ENCODE assay signal across 8 mouse cellular contexts in the genomic region with DNA sequence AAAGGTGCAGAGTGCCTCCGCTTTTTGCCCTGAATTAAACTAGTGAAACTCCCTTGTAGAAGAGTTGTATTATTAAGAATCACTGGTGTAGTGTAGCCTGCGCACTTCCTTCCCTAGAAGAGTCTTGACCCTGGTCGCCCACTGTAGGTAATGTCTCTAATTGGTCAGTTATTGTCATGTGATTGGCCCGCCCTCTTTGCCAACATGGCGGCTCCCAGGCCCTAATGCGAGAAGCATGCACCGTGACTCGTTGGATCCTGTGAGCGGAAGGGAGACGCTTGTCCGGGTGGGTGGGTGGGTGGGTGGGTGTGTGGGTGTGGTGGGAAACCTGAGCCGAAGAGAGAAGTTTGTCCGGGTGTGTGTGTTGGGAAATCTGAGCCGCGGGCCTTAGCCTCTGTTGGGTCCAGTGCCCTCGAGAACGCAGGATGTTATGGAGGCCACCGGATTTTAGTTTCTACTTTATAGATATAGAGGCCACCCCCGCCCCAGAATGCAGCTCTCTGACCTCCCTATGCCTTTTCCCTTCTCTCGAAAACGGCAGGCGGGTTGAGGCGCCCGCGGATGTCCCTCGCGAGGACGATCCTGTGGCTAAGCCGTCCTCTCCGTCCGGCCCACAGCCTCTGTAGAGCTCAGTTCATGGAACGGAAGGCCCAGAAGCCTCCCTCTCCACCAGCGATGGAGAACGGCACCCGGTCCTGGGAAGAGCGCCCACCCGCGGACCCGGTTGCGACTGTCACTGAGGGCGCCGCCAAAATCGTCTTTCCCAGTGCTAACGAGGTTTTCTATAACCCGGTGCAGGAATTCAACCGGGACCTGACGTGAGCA. TPM values are rescaled to one million over a fixed set of nuclear protein-coding genes. Genes with fewer than 3 reads are reported as not detected.
DNase-seq lines count a peak whose midpoint lies in the region; ATAC-seq and TF ChIP-seq lines count a peak whose summit lies in the region.

No protein-coding gene starts in this region.

- peak; percentile 37; the same call in 1 of the 2 replicates for TF ChIP-seq CTCF in lung, postnatal 0 days (IDR thresholded peaks at IDR 0.05)

- peak; percentile 70 for ATAC-seq in frontal cortex, adult (ENCODE audit: low TSS enrichment)
- ATAC-seq in hindbrain, embryonic 11.5 days (ENCODE audit: low FRiP score): peak; percentile 86
- ATAC-seq in lung, postnatal 0 days: peak; percentile 87

- H3K9ac ChIP-seq in hindbrain, embryonic 11.5 days (ENCODE audit: low read depth, low read length): peak overlapping the region; percentile 77
- H3K9ac ChIP-seq in lung, postnatal 0 days (replicated peaks; ENCODE audit: low read depth): peak overlapping the region; percentile 65

- TF ChIP-seq EP300 in lung, postnatal 0 days (IDR thresholded peaks at IDR 0.05): peak; percentile 30; the same call in 1 of the 2 replicates

- no peaks in the 10 kb centered on the region for H3K27me3 ChIP-seq in hindbrain, embryonic 11.5 days (ENCODE audit: control insufficient read depth, insufficient read depth, low read length)
- H3K27me3 ChIP-seq in lung, postnatal 0 days (replicated peaks; ENCODE audit: insufficient read depth, low read length): no peaks in the 10 kb centered on the region

- H3K4me2 ChIP-seq in hindbrain, embryonic 11.5 days (replicated peaks; ENCODE audit: low read depth, low read length): peak overlapping the region; percentile 93
- H3K4me2 ChIP-seq in lung, postnatal 0 days (replicated peaks; ENCODE audit: low read depth, low read length): peak overlapping the region; percentile 82

- H3K9me3 ChIP-seq in hindbrain, embryonic 11.5 days (ENCODE audit: control insufficient read depth, low read length): no peaks in the 10 kb centered on the region
- no peaks in the 10 kb centered on the region for H3K9me3 ChIP-seq in lung, postnatal 0 days (ENCODE audit: low read length)

- DNase-seq in MEL-GATA-1-ER (ENCODE audit: extremely low read depth, low read depth): peak; percentile 88
- DNase-seq in cerebellum, adult 8-10 months: peak; percentile 91
- DNase-seq in hindbrain, embryonic 11.5 days (ENCODE audit: low spot score): peak; percentile 87
- peak; percentile 88 to 91 for DNase-seq in layer of hippocampus, postnatal 10 days (ENCODE audit: low spot score in 2 of 2)
- peak; percentile 95 for DNase-seq in lung, postnatal 0 days (ENCODE audit: low spot score)
- DNase-seq in ovary, postnatal 14 days (ENCODE audit: low spot score): peak; percentile 89
- peak; percentile 81 to 84 for DNase-seq in thymus, postnatal 10 days (ENCODE audit: low spot score in 2 of 2)

- H3K36me3 ChIP-seq in hindbrain, embryonic 11.5 days (ENCODE audit: control insufficient read depth, insufficient read depth, low read length): no peaks in the 10 kb centered on the region
- H3K36me3 ChIP-seq in lung, postnatal 0 days (ENCODE audit: insufficient read depth, low read length): no peaks in the 10 kb centered on the region

- under 1% methylated on average over 47 of the region's 47 CpGs for WGBS in hindbrain, embryonic 11.5 days
- under 1% methylated on average over 45 of the region's 47 CpGs for WGBS in lung, postnatal 0 days

- peak overlapping the region; percentile 63 for H3K4me3 ChIP-seq in hindbrain, embryonic 11.5 days (ENCODE audit: low read depth, low read length)
- peak overlapping the region; percentile 58 for H3K4me3 ChIP-seq in lung, postnatal 0 days (ENCODE audit: low read depth, low read length)

- no peak overlapping the region for H3K27ac ChIP-seq in hindbrain, embryonic 11.5 days (ENCODE audit: low read depth, low read length)
- H3K27ac ChIP-seq in lung, postnatal 0 days (ENCODE audit: low read length): 0 out of 2 replicates have a peak overlapping the region, but pooled peaks have one; percentile 17

- 0 out of 2 replicates have a peak, but pooled peaks cover 2% of the 10 kb centered on the region for H3K4me1 ChIP-seq in hindbrain, embryonic 11.5 days (replicated peaks; ENCODE audit: control insufficient read depth, insufficient read depth, low read length)
- peaks cover 14% of the 10 kb centered on the region; the same call in 1 of the 2 replicates for H3K4me1 ChIP-seq in lung, postnatal 0 days (ENCODE audit: insufficient read depth, low read depth, low read length)

RNA-seq across cellular contexts. Expression of a gene that starts 1.6 kb away (rescaled TPM):
- polyA plus RNA-seq in hindbrain, embryonic 11.5 days (2014; fragmentation: Nextera tagmentation; extraction: Ambion mirVana): 19.7 and 20.5 TPM in 2 replicates
- 10 to 100 TPM; 73.7 to 75.3 TPM for total RNA-seq in layer of hippocampus, postnatal 10 days (2021)
- 7.1 and 7.4 TPM in 2 replicates for polyA plus RNA-seq in lung, postnatal 0 days (2015; fragmentation: Nextera tagmentation; extraction: Ambion mirVana)

RNA-seq across cellular contexts. Expression of a gene that starts 3.2 kb away (rescaled TPM):
- 47.9 and 51.1 TPM in 2 replicates for polyA plus RNA-seq in hindbrain, embryonic 11.5 days (2014; fragmentation: Nextera tagmentation; extraction: Ambion mirVana)
- 100 to 1,000 TPM in 1 of 2 experiments, 10 to 100 TPM in 1; 99.8 to 105 TPM for total RNA-seq in layer of hippocampus, postnatal 10 days (2021)
- 38.4 and 43.4 TPM in 2 replicates for polyA plus RNA-seq in lung, postnatal 0 days (2015; fragmentation: Nextera tagmentation; extraction: Ambion mirVana)

RNA-seq across cellular contexts. Expression of a gene that starts 12.0 kb away (rescaled TPM):
- polyA plus RNA-seq in hindbrain, embryonic 11.5 days (2014; fragmentation: Nextera tagmentation; extraction: Ambion mirVana): 5.3 and 5.4 TPM in 2 replicates
- total RNA-seq in layer of hippocampus, postnatal 10 days (2021): 1 to 10 TPM; 4.0 to 5.4 TPM
- polyA plus RNA-seq in lung, postnatal 0 days (2015; fragmentation: Nextera tagmentation; extraction: Ambion mirVana): 11.6 and 13.9 TPM in 2 replicates

RNA-seq across cellular contexts. Expression of a gene that starts 26.7 kb away (rescaled TPM):
- polyA plus RNA-seq in hindbrain, embryonic 11.5 days (2014; fragmentation: Nextera tagmentation; extraction: Ambion mirVana): 60.5 and 61.5 TPM in 2 replicates
- 10 to 100 TPM; 10.8 to 12.7 TPM for total RNA-seq in layer of hippocampus, postnatal 10 days (2021)
- 113 and 140 TPM in 2 replicates for polyA plus RNA-seq in lung, postnatal 0 days (2015; fragmentation: Nextera tagmentation; extraction: Ambion mirVana)

RNA-seq across cellular contexts. Expression of a gene that starts 33.5 kb away (rescaled TPM):
- polyA plus RNA-seq in hindbrain, embryonic 11.5 days (2014; fragmentation: Nextera tagmentation; extraction: Ambion mirVana): 2.3 and 2.9 TPM in 2 replicates
- not detected for total RNA-seq in layer of hippocampus, postnatal 10 days (2021)
- polyA plus RNA-seq in lung, postnatal 0 days (2015; fragmentation: Nextera tagmentation; extraction: Ambion mirVana): 2.0 and 2.8 TPM in 2 replicates
